Mouse (Mus musculus) adrenal gland, postnatal 10 days (tissue): ENCODE data around the gene Rab2b. TPM values are rescaled to one million over a fixed set of nuclear protein-coding genes. Genes with fewer than 3 reads are reported as not detected.
"Not testable (repeated sequence)": the region's sequence is repeated elsewhere in the genome, so short reads cannot be mapped to it uniquely, and the experiment has no call there.

Source experiments
- DNase-seq: peaks from one replicate; pipeline ENCODE4 v3.0.0; 2021; ENCODE audit warnings: mixed read lengths
- long read RNA-seq, 2 experiments: library from polyadenylated mRNA; stranded (forward); transcript quantifications; one replicate each; pipeline ENCODE4 v2.0.0; 2021
- total RNA-seq, 2 experiments: library from RNA; stranded (reverse); gene quantifications; 2 replicates each; pipeline ENCODE4 v1.2.3; 2021

The Rab2b gene
- total RNA-seq: 10 to 100 TPM; 26.2 to 29.0 TPM
- long read RNA-seq, experiment 1, transcript Rab2b-201 (8 exons, 2,906 nt): major isoform, 6 of 23 reads
- long read RNA-seq, experiment 1, partial matches to known transcripts: 3 of 23 reads
- long read RNA-seq, experiment 1, other reads (novel, unspliced or antisense): 14 of 23 reads
- long read RNA-seq, experiment 2, transcript Rab2b-201 (8 exons, 2,906 nt): major isoform, 10 of 19 reads
- long read RNA-seq, experiment 2, partial matches to known transcripts: 3 of 19 reads
- long read RNA-seq, experiment 2, other reads (novel, unspliced or antisense): 6 of 19 reads

- peak; percentile 98 for DNase-seq
Measured at GRCm38 (mm10) chr14:52278932-52279746, at the start of gene Rab2b, which contains the start of gene Tox4. Gene Rab2b, minus strand, starts transcription at chr14:52279545. Gene Tox4, plus strand, starts transcription at chr14:52279146.

GRCm38 (mm10) chr14:52327910-52328812 lies 48.8 kb upstream of the Rab2b start, which contains the start of gene Sall2:
Gene Sall2, minus strand, starts transcription at chr14:52328762.
- no peak for DNase-seq

GRCm38 (mm10) chr14:52327375-52327901 lies 48.1 kb upstream of the Rab2b start:
- DNase-seq: no peak

GRCm38 (mm10) chr14:52325890-52326289 lies 46.5 kb upstream of the Rab2b start:
- no peak for DNase-seq

- DNase-seq: no peak
Measured at GRCm38 (mm10) chr14:52319361-52319760, 40.0 kb upstream of the Rab2b start.

GRCm38 (mm10) chr14:52316441-52317225 lies 37.3 kb upstream of the Rab2b start:
- no peak for DNase-seq

- DNase-seq: peak; percentile 77
Measured at GRCm38 (mm10) chr14:52315792-52316440, 36.6 kb upstream of the Rab2b start.

- DNase-seq: no peak
Measured at GRCm38 (mm10) chr14:52315283-52315780, 36.0 kb upstream of the Rab2b start.

GRCm38 (mm10) chr14:52314808-52315150 lies 35.4 kb upstream of the Rab2b start:
- DNase-seq: no peak

GRCm38 (mm10) chr14:52313931-52314807 lies 34.8 kb upstream of the Rab2b start:
- DNase-seq: no peak

- no peak for DNase-seq
Measured at GRCm38 (mm10) chr14:52310906-52311305, 31.6 kb upstream of the Rab2b start.

GRCm38 (mm10) chr14:52310343-52310742 lies 31.0 kb upstream of the Rab2b start:
- DNase-seq: not testable (repeated sequence)

- no peak for DNase-seq
Measured at GRCm38 (mm10) chr14:52306100-52306499, 26.8 kb upstream of the Rab2b start.

- DNase-seq: peak; percentile 92
Measured at GRCm38 (mm10) chr14:52304644-52305271, 25.4 kb upstream of the Rab2b start, which contains the start of gene Mettl3. Gene Mettl3, minus strand, starts transcription at chr14:52305128.

GRCm38 (mm10) chr14:52303517-52303916 lies 24.2 kb upstream of the Rab2b start:
- DNase-seq: not testable (repeated sequence)

- no peak for DNase-seq
Measured at GRCm38 (mm10) chr14:52295558-52296264, 16.4 kb upstream of the Rab2b start.

GRCm38 (mm10) chr14:52284191-52284590 lies 4.8 kb upstream of the Rab2b start:
- no peak for DNase-seq

- DNase-seq: no peak
Measured at GRCm38 (mm10) chr14:52283629-52284028, 4.3 kb upstream of the Rab2b start.
